Mouse (Mus musculus): ENCODE results near the gene Trmu. TPM values are rescaled to one million over a fixed set of nuclear protein-coding genes. Genes with fewer than 3 reads are reported as not detected.

Trmu gene
- polyA plus RNA-seq, 1 experiment: 1.6 TPM

DNA sequence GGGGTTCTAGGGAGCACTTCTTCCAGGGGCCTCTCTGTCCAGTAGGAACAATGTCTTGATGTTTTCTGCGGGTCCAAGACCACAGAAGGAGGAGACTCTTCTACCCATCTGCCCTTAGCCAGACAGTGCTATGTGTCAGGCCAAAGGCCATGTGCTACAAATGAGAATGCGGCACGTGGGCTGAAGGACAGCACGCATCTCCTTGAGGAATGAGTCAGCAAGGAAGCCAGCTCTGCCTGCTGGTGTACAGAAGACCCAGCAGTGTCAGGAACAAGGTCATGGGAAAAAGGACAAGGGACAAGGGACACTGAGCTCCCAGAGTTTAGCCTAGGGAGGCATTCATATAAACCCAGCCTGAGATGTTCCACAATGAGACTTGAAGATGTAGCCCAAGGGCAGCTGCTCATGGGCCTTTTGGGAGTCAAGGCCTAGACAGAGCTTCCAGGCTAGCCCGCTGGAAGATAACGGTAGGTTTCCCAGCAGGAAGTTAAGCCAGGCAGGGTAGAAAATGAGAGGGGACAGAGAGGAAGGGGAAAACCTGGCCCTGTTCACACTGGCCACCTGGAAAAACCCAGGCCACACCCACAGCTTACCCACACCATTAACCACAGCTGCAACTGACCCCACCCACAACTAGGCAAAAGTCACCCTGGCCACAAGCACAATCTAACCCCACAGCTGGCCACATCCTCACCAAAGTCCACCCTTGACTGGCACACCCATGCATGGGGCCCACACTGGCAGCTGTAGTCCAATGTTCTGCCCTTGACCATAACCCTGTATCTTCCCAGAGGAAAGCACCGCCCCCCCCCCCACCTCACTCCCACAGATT lies 29.8 kb downstream of the Trmu start:
- no peak for TF ChIP-seq GATA1 (IDR thresholded peaks at IDR 0.05; ENCODE audit: low read length)
- no peak for TF ChIP-seq TAL1 (IDR thresholded peaks at IDR 0.05; ENCODE audit: low read length)
- no peaks in the 10 kb centered on the region; the same call in 1 of the 2 replicates for H3K4me1 ChIP-seq (ENCODE audit: control insufficient read depth)
- no peaks in the 10 kb centered on the region for H3K9me3 ChIP-seq (ENCODE audit: control insufficient read depth, low read length)
- H3K27me3 ChIP-seq (ENCODE audit: control insufficient read depth): no peaks in the 10 kb centered on the region
- no peaks in the 10 kb centered on the region for H3K36me3 ChIP-seq (ENCODE audit: control insufficient read depth)
- H3K4me3 ChIP-seq (replicated peaks): no peak overlapping the region

DNA sequence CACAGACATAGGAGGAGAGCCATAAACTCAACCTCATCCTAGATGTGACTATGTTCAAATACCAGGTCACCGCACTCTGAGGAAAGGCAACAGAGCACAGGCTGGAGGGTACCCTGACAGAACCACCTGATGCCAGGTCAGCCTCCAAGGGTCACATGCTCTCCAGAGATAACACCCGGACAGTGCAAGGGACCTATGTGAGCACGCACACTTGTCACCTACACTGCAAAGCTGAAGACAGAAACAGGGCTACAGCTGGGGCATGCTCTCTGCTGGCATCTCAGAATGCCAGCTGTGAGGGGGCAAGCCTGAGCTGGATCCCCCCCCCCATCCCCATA lies 30.3 kb downstream of the Trmu start:
- H3K4me1 ChIP-seq (ENCODE audit: control insufficient read depth): no peaks in the 10 kb centered on the region; the same call in 1 of the 2 replicates
- H3K27me3 ChIP-seq (ENCODE audit: control insufficient read depth): no peaks in the 10 kb centered on the region
- no peaks in the 10 kb centered on the region for H3K36me3 ChIP-seq (ENCODE audit: control insufficient read depth)
- no peak overlapping the region for H3K4me3 ChIP-seq (replicated peaks)
- TF ChIP-seq TAL1 (IDR thresholded peaks at IDR 0.05; ENCODE audit: low read length) (no peak), GATA1 (IDR thresholded peaks at IDR 0.05; ENCODE audit: low read length) (no peak)
- no peaks in the 10 kb centered on the region for H3K9me3 ChIP-seq (ENCODE audit: control insufficient read depth, low read length)

DNA sequence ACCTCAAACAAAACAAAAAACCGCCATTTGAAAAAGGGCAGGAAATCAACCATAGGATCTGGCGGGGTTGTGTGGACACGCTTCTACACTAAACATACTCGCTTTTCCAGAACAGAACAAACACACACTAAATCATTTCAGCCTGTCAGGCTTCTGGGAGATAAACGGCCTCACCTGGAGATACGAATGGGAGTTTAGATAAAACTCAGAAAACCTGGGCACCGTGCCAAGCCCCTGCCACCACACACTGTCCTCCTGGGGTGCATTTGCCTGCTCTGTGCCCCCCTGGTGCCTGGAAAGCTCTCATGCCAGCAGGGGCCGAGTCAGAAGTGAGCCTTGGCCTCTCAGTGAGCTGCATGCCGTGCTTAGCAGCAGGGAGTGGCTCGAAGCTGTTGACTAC lies 30.8 kb downstream of the Trmu start:
- Histone ChIP-seq H3K4me1 (ENCODE audit: control insufficient read depth) (no peaks in the 10 kb centered on the region; the same call in 1 of the 2 replicates), H3K9me3 (ENCODE audit: control insufficient read depth, low read length) (no peaks in the 10 kb centered on the region), H3K36me3 (ENCODE audit: control insufficient read depth) (no peaks in the 10 kb centered on the region), H3K27me3 (ENCODE audit: control insufficient read depth) (no peaks in the 10 kb centered on the region), H3K4me3 (replicated peaks) (no peak overlapping the region)
- TF ChIP-seq GATA1 (IDR thresholded peaks at IDR 0.05; ENCODE audit: low read length): no peak
- TF ChIP-seq TAL1 (IDR thresholded peaks at IDR 0.05; ENCODE audit: low read length): no peak

DNA sequence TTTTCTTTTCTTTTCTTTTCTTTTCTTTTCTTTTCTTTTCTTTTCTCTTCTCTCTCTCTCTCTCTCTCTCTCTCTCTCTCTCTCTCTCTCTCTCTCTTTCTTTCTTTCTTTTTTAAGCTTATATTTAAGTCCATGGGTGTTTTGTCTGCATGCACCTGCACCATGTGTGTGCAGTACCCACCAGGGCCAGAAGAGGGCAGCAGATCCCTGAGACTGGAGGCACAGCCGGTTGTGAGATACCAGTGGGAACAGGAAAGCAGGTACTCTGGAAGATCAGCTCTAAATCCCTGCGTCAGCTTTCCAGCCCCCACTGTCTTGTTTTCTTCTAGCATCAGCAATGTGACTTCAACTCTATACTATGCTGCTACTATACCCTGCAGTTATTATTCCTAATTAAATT lies 34.5 kb downstream of the Trmu start:
- H3K27me3 ChIP-seq (ENCODE audit: control insufficient read depth): no peaks in the 10 kb centered on the region
- no peak overlapping the region for H3K4me3 ChIP-seq (replicated peaks)
- TF ChIP-seq TAL1 (IDR thresholded peaks at IDR 0.05; ENCODE audit: low read length) (no peak), GATA1 (IDR thresholded peaks at IDR 0.05; ENCODE audit: low read length) (no peak)
- H3K9me3 ChIP-seq (ENCODE audit: control insufficient read depth, low read length): no peaks in the 10 kb centered on the region
- H3K36me3 ChIP-seq (ENCODE audit: control insufficient read depth): no peaks in the 10 kb centered on the region
- no peaks in the 10 kb centered on the region; the same call in 1 of the 2 replicates for H3K4me1 ChIP-seq (ENCODE audit: control insufficient read depth)

DNA sequence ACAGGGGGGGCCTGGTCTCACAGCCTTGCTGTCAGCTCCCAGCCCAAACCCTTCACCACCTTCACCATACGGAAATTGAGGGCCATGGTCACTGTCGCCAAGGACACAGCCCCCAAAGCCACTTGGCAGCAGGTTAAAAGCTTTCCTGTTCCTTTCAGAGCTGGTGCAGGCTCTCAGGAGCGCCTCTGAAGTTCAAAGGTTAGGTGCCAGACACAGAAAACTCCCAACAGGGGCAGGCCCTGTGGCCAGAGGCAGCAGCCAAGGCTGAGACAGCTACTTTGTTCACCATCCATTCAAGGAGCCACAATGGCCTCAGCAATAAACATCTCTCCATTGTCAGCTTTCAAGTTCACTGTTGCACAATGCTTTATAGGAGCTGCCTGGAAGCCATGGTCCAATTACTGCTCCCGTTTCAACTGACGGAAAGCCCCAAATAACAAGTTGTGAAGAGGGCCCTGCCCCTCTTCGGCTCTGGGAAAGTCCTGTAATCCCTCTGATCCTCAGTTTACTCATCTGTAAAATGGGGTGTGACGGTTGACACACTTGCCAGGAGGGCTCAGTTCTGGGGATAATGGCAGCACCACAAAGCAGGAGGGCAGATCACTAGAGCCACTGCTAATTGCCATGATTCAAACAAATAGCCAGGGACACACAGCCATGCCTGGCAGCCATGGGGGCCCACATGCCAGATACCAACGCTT lies 40.2 kb downstream of the Trmu start:
- no peaks in the 10 kb centered on the region for H3K9me3 ChIP-seq (ENCODE audit: control insufficient read depth, low read length)
- H3K4me3 ChIP-seq (replicated peaks): no peak overlapping the region
- no peaks in the 10 kb centered on the region for H3K27me3 ChIP-seq (ENCODE audit: control insufficient read depth)
- TF ChIP-seq GATA1 (IDR thresholded peaks at IDR 0.05; ENCODE audit: low read length): no peak
- no peak for TF ChIP-seq TAL1 (IDR thresholded peaks at IDR 0.05; ENCODE audit: low read length)
- H3K4me1 ChIP-seq (ENCODE audit: control insufficient read depth): no peaks in the 10 kb centered on the region
- no peaks in the 10 kb centered on the region for H3K36me3 ChIP-seq (ENCODE audit: control insufficient read depth)

DNA sequence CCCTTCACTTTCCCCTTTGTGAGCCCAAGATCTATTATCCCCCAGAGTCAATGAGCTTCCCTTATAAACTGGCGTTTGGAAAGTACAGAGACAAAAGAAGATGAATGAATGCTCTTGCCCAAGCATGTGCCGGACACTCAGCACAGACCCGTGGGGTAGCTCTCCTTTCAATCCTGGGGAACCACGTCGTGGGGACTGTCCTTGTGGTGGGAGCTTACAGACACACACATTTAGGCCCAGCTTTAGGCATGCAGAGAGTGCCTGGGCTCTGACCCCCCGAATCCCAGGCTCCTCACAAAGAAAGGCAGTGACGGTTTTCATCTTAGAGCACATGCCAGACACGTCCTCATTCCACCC lies 40.8 kb downstream of the Trmu start:
- TF ChIP-seq GATA1 (IDR thresholded peaks at IDR 0.05; ENCODE audit: low read length) (no peak), TAL1 (IDR thresholded peaks at IDR 0.05; ENCODE audit: low read length) (no peak)
- no peak overlapping the region for H3K4me3 ChIP-seq (replicated peaks)
- H3K27me3 ChIP-seq (ENCODE audit: control insufficient read depth): no peaks in the 10 kb centered on the region
- H3K36me3 ChIP-seq (ENCODE audit: control insufficient read depth): no peaks in the 10 kb centered on the region
- no peaks in the 10 kb centered on the region for H3K9me3 ChIP-seq (ENCODE audit: control insufficient read depth, low read length)
- no peaks in the 10 kb centered on the region for H3K4me1 ChIP-seq (ENCODE audit: control insufficient read depth)

DNA sequence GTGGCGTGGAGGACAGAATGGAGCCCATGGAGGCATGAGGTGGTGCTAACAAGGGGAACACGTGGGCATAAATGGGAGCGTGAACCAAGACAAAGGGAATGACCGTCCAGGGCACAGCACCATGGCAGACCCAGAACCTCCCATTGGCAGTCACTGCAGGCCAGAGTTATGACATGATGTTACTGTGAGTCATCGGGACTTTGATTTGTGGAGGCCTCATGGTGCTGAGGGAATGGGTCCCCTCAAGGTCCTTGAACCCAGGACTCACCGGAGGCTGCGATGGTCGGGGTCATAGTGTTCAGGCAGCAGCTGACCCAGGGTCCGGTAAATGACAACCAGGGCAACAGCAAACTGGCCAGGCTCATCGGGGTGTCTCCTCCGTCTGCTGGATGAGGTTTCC lies 42.7 kb downstream of the Trmu start:
- TF ChIP-seq TAL1 (IDR thresholded peaks at IDR 0.05; ENCODE audit: low read length): no peak
- TF ChIP-seq GATA1 (IDR thresholded peaks at IDR 0.05; ENCODE audit: low read length): no peak
- Histone ChIP-seq H3K27me3 (ENCODE audit: control insufficient read depth) (no peaks in the 10 kb centered on the region), H3K36me3 (ENCODE audit: control insufficient read depth) (no peaks in the 10 kb centered on the region), H3K9me3 (ENCODE audit: control insufficient read depth, low read length) (no peaks in the 10 kb centered on the region), H3K4me1 (ENCODE audit: control insufficient read depth) (no peaks in the 10 kb centered on the region), H3K4me3 (replicated peaks) (no peak overlapping the region)

DNA sequence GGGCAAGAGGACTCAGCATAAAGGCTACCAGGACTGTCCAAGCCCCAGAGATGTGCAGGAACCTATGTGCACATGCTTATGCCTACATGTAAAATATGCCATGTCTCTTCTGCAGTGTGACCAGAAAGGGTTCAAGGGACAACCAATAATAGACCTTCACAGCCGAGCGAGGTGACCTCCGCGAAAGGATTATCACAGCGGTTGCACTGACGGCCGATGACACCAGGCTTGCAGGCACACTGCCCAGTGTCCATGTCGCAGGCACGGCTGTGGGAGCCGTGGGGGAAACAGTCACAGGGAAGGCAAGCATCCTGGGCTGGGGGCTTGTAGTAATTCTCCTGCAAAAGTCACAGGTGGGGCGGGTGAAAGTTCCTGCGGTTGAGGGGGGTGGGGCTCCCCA lies 49.0 kb downstream of the Trmu start:
- no peaks in the 10 kb centered on the region for H3K36me3 ChIP-seq (ENCODE audit: control insufficient read depth)
- no peaks in the 10 kb centered on the region for H3K9me3 ChIP-seq (ENCODE audit: control insufficient read depth, low read length)
- H3K4me1 ChIP-seq (ENCODE audit: control insufficient read depth): no peaks in the 10 kb centered on the region
- H3K4me3 ChIP-seq (replicated peaks): no peak overlapping the region
- H3K27me3 ChIP-seq (ENCODE audit: control insufficient read depth): no peaks in the 10 kb centered on the region
- TF ChIP-seq GATA1 (IDR thresholded peaks at IDR 0.05; ENCODE audit: low read length) (no peak), TAL1 (IDR thresholded peaks at IDR 0.05; ENCODE audit: low read length) (no peak)

DNA sequence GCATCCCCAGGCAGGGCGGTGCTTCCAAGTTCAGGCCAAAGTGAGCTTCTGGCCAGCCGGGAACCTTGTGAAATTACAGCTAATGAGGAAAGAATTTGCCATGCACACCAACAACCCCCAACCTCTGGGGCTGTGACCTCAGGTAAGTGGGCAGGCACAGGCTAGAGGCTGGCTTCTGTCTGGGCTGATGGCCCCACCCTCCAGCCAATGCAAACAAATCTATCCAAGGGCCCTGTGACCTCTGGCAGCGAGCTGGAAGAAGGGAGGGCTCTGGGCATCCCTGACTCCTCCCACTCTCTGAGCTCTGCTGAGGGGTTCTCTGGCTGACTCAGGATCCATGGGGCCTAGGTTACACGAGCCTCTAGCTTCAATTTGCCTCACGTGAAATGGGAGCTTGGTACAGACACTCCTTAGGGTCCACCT lies 56.5 kb downstream of the Trmu start:
- H3K27me3 ChIP-seq (ENCODE audit: control insufficient read depth): no peaks in the 10 kb centered on the region
- no peaks in the 10 kb centered on the region for H3K36me3 ChIP-seq (ENCODE audit: control insufficient read depth)
- H3K9me3 ChIP-seq (ENCODE audit: control insufficient read depth, low read length): no peaks in the 10 kb centered on the region
- no peaks in the 10 kb centered on the region for H3K4me1 ChIP-seq (ENCODE audit: control insufficient read depth)
- TF ChIP-seq TAL1 (IDR thresholded peaks at IDR 0.05; ENCODE audit: low read length): no peak
- TF ChIP-seq GATA1 (IDR thresholded peaks at IDR 0.05; ENCODE audit: low read length): no peak
- H3K4me3 ChIP-seq (replicated peaks): no peak overlapping the region

Other genes starting within 250 kb of the Trmu start
- not detected in 2 replicates for gene Ppara, start 144.3 kb upstream of the Trmu start, polyA plus RNA-seq (2012)
- gene Cdpf1, start 67.6 kb upstream of the Trmu start, polyA plus RNA-seq (2012): 1.8 and 4.8 TPM in 2 replicates
- gene Pkdrej, start 57.6 kb upstream of the Trmu start, polyA plus RNA-seq (2012): not detected in 2 replicates
- 0.16 and 0.30 TPM in 2 replicates for gene Ttc38, start 47.0 kb upstream of the Trmu start, polyA plus RNA-seq (2012)
- 8.7 and 12.3 TPM in 2 replicates for gene Gtse1, start 19.6 kb upstream of the Trmu start, polyA plus RNA-seq (2012)
- gene Celsr1, start 154.5 kb downstream of the Trmu start, polyA plus RNA-seq (2012): 0.01 TPM in 1 of 2 replicates, not detected in the other
- gene Gramd4, start 178.4 kb downstream of the Trmu start, polyA plus RNA-seq (2012): 1.5 and 2.3 TPM in 2 replicates

Data from erythroblast, embryonic 14.5 days (primary cell).